Mouse (Mus musculus): ENCODE measurements around the gene Acer3.

The Acer3 gene

GRCm38 (mm10) chr7:98321083-98321482 lies at the start of gene Acer3:
Acer3 (minus strand) TSS chr7:98321208.
- no peak for DNase-seq (ENCODE audit: low spot score)

GRCm38 (mm10) chr7:98369762-98370369 lies 48.9 kb upstream of the Acer3 start:
- DNase-seq (ENCODE audit: low spot score), result no peak

GRCm38 (mm10) chr7:98361662-98362061 lies 40.7 kb upstream of the Acer3 start:
- DNase-seq (ENCODE audit: low spot score), result no peak

GRCm38 (mm10) chr7:98361063-98361652 lies 40.1 kb upstream of the Acer3 start, which contains the start of gene Tsku:
Tsku (minus strand) TSS chr7:98361328.
- peak; percentile 95 for DNase-seq (ENCODE audit: low spot score)

GRCm38 (mm10) chr7:98360621-98360990 lies 39.6 kb upstream of the Acer3 start:
- no peak for DNase-seq (ENCODE audit: low spot score)

- DNase-seq (ENCODE audit: low spot score), result peak; percentile 60
Observed at GRCm38 (mm10) chr7:98359951-98360620, 39.1 kb upstream of the Acer3 start.

- DNase-seq (ENCODE audit: low spot score), result no peak
Observed at GRCm38 (mm10) chr7:98358016-98358415, 37.0 kb upstream of the Acer3 start.

- DNase-seq (ENCODE audit: low spot score), result no peak
Observed at GRCm38 (mm10) chr7:98357324-98357723, 36.3 kb upstream of the Acer3 start.

- DNase-seq (ENCODE audit: low spot score), result no peak
Observed at GRCm38 (mm10) chr7:98354921-98355310, 33.9 kb upstream of the Acer3 start.

GRCm38 (mm10) chr7:98354160-98354920 lies 33.3 kb upstream of the Acer3 start:
- no peak for DNase-seq (ENCODE audit: low spot score)

- DNase-seq (ENCODE audit: low spot score), result no peak
Observed at GRCm38 (mm10) chr7:98353616-98354015, 32.6 kb upstream of the Acer3 start.

GRCm38 (mm10) chr7:98351523-98351922 lies 30.5 kb upstream of the Acer3 start:
- DNase-seq (ENCODE audit: low spot score), result no peak

GRCm38 (mm10) chr7:98349821-98350220 lies 28.8 kb upstream of the Acer3 start:
- DNase-seq (ENCODE audit: low spot score), result no peak

- peak; percentile 95 for DNase-seq (ENCODE audit: low spot score)
Observed at GRCm38 (mm10) chr7:98349096-98349495, 28.1 kb upstream of the Acer3 start.

- peak; percentile 82 for DNase-seq (ENCODE audit: low spot score)
Observed at GRCm38 (mm10) chr7:98348043-98348442, 27.0 kb upstream of the Acer3 start.

- no peak for DNase-seq (ENCODE audit: low spot score)
Observed at GRCm38 (mm10) chr7:98347471-98347870, 26.5 kb upstream of the Acer3 start.

GRCm38 (mm10) chr7:98345036-98345435 lies 24.0 kb upstream of the Acer3 start:
- DNase-seq (ENCODE audit: low spot score), result no peak

GRCm38 (mm10) chr7:98344361-98344760 lies 23.4 kb upstream of the Acer3 start:
- peak; percentile 74 for DNase-seq (ENCODE audit: low spot score)

GRCm38 (mm10) chr7:98342249-98342648 lies 21.2 kb upstream of the Acer3 start:
- no peak for DNase-seq (ENCODE audit: low spot score)

GRCm38 (mm10) chr7:98341475-98341874 lies 20.5 kb upstream of the Acer3 start:
- DNase-seq (ENCODE audit: low spot score), result peak; percentile 94

- no peak for DNase-seq (ENCODE audit: low spot score)
Observed at GRCm38 (mm10) chr7:98340343-98340742, 19.3 kb upstream of the Acer3 start.

- no peak for DNase-seq (ENCODE audit: low spot score)
Observed at GRCm38 (mm10) chr7:98333987-98334386, 13.0 kb upstream of the Acer3 start.

- DNase-seq (ENCODE audit: low spot score), result no peak
Observed at GRCm38 (mm10) chr7:98333507-98333906, 12.5 kb upstream of the Acer3 start.

All from testis, postnatal 10 days (tissue).